Mouse (Mus musculus): ENCODE measurements around the gene Gng2. TPM values are rescaled to one million over a fixed set of nuclear protein-coding genes. Genes with fewer than 3 reads are reported as not detected.

Gene Gng2
- polyA plus RNA-seq, 1 experiment, result 0.48 TPM

- no peak for TF ChIP-seq CTCF (IDR thresholded peaks at IDR 0.05; ENCODE audit: control insufficient read depth, insufficient read depth, insufficient replicate concordance, low read depth, low read length)
- TF ChIP-seq POLR2A (IDR thresholded peaks at IDR 0.05; ENCODE audit: control insufficient read depth, low read depth, low read length), result no peak
- H3K4me3 ChIP-seq (ENCODE audit: control insufficient read depth, low read depth, low read length), result no peak overlapping the region
- no peak overlapping the region for H3K27ac ChIP-seq (ENCODE audit: control insufficient read depth, insufficient read depth, low read depth, low read length)
Measured at GRCm38 (mm10) chr14:19959860-19960259, 17.6 kb downstream of the Gng2 start.

GRCm38 (mm10) chr14:19955077-19955476 lies 22.4 kb downstream of the Gng2 start:
- TF ChIP-seq POLR2A (IDR thresholded peaks at IDR 0.05; ENCODE audit: control insufficient read depth, low read depth, low read length) (no peak), CTCF (IDR thresholded peaks at IDR 0.05; ENCODE audit: control insufficient read depth, insufficient read depth, insufficient replicate concordance, low read depth, low read length) (no peak)
- Histone ChIP-seq H3K4me1 (ENCODE audit: control insufficient read depth, insufficient read depth, low read length) (no peaks in the 10 kb centered on the region), H3K4me3 (ENCODE audit: control insufficient read depth, low read depth, low read length) (no peak overlapping the region), H3K27me3 (ENCODE audit: control insufficient read depth, insufficient read depth, low read length) (no peaks in the 10 kb centered on the region), H3K36me3 (ENCODE audit: control insufficient read depth, insufficient read depth, low read length) (no peaks in the 10 kb centered on the region), H3K27ac (ENCODE audit: control insufficient read depth, insufficient read depth, low read depth, low read length) (no peak overlapping the region)

More at GRCm38 (mm10) chr14:19959860-19960259, 17.6 kb downstream of the Gng2 start:
- no peaks in the 10 kb centered on the region for H3K4me1 ChIP-seq (ENCODE audit: control insufficient read depth, insufficient read depth, low read length)
- H3K36me3 ChIP-seq (ENCODE audit: control insufficient read depth, insufficient read depth, low read length), result no peaks in the 10 kb centered on the region
- no peaks in the 10 kb centered on the region for H3K27me3 ChIP-seq (ENCODE audit: control insufficient read depth, insufficient read depth, low read length)

GRCm38 (mm10) chr14:19950812-19951211 lies 26.6 kb downstream of the Gng2 start:
- H3K27ac ChIP-seq (ENCODE audit: control insufficient read depth, insufficient read depth, low read depth, low read length), result no peak overlapping the region
- no peaks in the 10 kb centered on the region for H3K36me3 ChIP-seq (ENCODE audit: control insufficient read depth, insufficient read depth, low read length)
- no peak overlapping the region for H3K4me3 ChIP-seq (ENCODE audit: control insufficient read depth, low read depth, low read length)
- H3K4me1 ChIP-seq (ENCODE audit: control insufficient read depth, insufficient read depth, low read length), result no peaks in the 10 kb centered on the region
- H3K27me3 ChIP-seq (ENCODE audit: control insufficient read depth, insufficient read depth, low read length), result no peaks in the 10 kb centered on the region
- TF ChIP-seq POLR2A (IDR thresholded peaks at IDR 0.05; ENCODE audit: control insufficient read depth, low read depth, low read length), result no peak
- TF ChIP-seq CTCF (IDR thresholded peaks at IDR 0.05; ENCODE audit: control insufficient read depth, insufficient read depth, insufficient replicate concordance, low read depth, low read length), result no peak

- H3K4me3 ChIP-seq (ENCODE audit: control insufficient read depth, low read depth, low read length), result no peak overlapping the region
- no peaks in the 10 kb centered on the region for H3K4me1 ChIP-seq (ENCODE audit: control insufficient read depth, insufficient read depth, low read length)
- H3K27ac ChIP-seq (ENCODE audit: control insufficient read depth, insufficient read depth, low read depth, low read length), result no peak overlapping the region
- no peaks in the 10 kb centered on the region for H3K36me3 ChIP-seq (ENCODE audit: control insufficient read depth, insufficient read depth, low read length)
- H3K27me3 ChIP-seq (ENCODE audit: control insufficient read depth, insufficient read depth, low read length), result no peaks in the 10 kb centered on the region
- TF ChIP-seq POLR2A (IDR thresholded peaks at IDR 0.05; ENCODE audit: control insufficient read depth, low read depth, low read length) (no peak), CTCF (IDR thresholded peaks at IDR 0.05; ENCODE audit: control insufficient read depth, insufficient read depth, insufficient replicate concordance, low read depth, low read length) (no peak)
Measured at GRCm38 (mm10) chr14:19949475-19949874, 28.0 kb downstream of the Gng2 start.

- Histone ChIP-seq H3K4me1 (ENCODE audit: control insufficient read depth, insufficient read depth, low read length) (no peaks in the 10 kb centered on the region), H3K27me3 (ENCODE audit: control insufficient read depth, insufficient read depth, low read length) (no peaks in the 10 kb centered on the region), H3K4me3 (ENCODE audit: control insufficient read depth, low read depth, low read length) (no peak overlapping the region), H3K27ac (ENCODE audit: control insufficient read depth, insufficient read depth, low read depth, low read length) (no peak overlapping the region), H3K36me3 (ENCODE audit: control insufficient read depth, insufficient read depth, low read length) (no peaks in the 10 kb centered on the region)
- TF ChIP-seq CTCF (IDR thresholded peaks at IDR 0.05; ENCODE audit: control insufficient read depth, insufficient read depth, insufficient replicate concordance, low read depth, low read length), result no peak
- TF ChIP-seq POLR2A (IDR thresholded peaks at IDR 0.05; ENCODE audit: control insufficient read depth, low read depth, low read length), result no peak
Measured at GRCm38 (mm10) chr14:19946221-19946620, 31.2 kb downstream of the Gng2 start.

- Histone ChIP-seq H3K4me1 (ENCODE audit: control insufficient read depth, insufficient read depth, low read length) (no peaks in the 10 kb centered on the region), H3K36me3 (ENCODE audit: control insufficient read depth, insufficient read depth, low read length) (no peaks in the 10 kb centered on the region), H3K27me3 (ENCODE audit: control insufficient read depth, insufficient read depth, low read length) (no peaks in the 10 kb centered on the region), H3K4me3 (ENCODE audit: control insufficient read depth, low read depth, low read length) (no peak overlapping the region), H3K27ac (ENCODE audit: control insufficient read depth, insufficient read depth, low read depth, low read length) (no peak overlapping the region)
- TF ChIP-seq POLR2A (IDR thresholded peaks at IDR 0.05; ENCODE audit: control insufficient read depth, low read depth, low read length), result no peak
- TF ChIP-seq CTCF (IDR thresholded peaks at IDR 0.05; ENCODE audit: control insufficient read depth, insufficient read depth, insufficient replicate concordance, low read depth, low read length), result no peak
Measured at GRCm38 (mm10) chr14:19942732-19943131, 34.7 kb downstream of the Gng2 start.

GRCm38 (mm10) chr14:19942329-19942728 lies 35.1 kb downstream of the Gng2 start:
- no peak overlapping the region for H3K4me3 ChIP-seq (ENCODE audit: control insufficient read depth, low read depth, low read length)
- no peaks in the 10 kb centered on the region for H3K4me1 ChIP-seq (ENCODE audit: control insufficient read depth, insufficient read depth, low read length)
- TF ChIP-seq POLR2A (IDR thresholded peaks at IDR 0.05; ENCODE audit: control insufficient read depth, low read depth, low read length) (no peak), CTCF (IDR thresholded peaks at IDR 0.05; ENCODE audit: control insufficient read depth, insufficient read depth, insufficient replicate concordance, low read depth, low read length) (no peak)
- H3K36me3 ChIP-seq (ENCODE audit: control insufficient read depth, insufficient read depth, low read length), result no peaks in the 10 kb centered on the region
- H3K27ac ChIP-seq (ENCODE audit: control insufficient read depth, insufficient read depth, low read depth, low read length), result no peak overlapping the region
- H3K27me3 ChIP-seq (ENCODE audit: control insufficient read depth, insufficient read depth, low read length), result no peaks in the 10 kb centered on the region

- Histone ChIP-seq H3K4me1 (ENCODE audit: control insufficient read depth, insufficient read depth, low read length) (no peaks in the 10 kb centered on the region), H3K27ac (ENCODE audit: control insufficient read depth, insufficient read depth, low read depth, low read length) (no peak overlapping the region), H3K36me3 (ENCODE audit: control insufficient read depth, insufficient read depth, low read length) (no peaks in the 10 kb centered on the region), H3K27me3 (ENCODE audit: control insufficient read depth, insufficient read depth, low read length) (no peaks in the 10 kb centered on the region), H3K4me3 (ENCODE audit: control insufficient read depth, low read depth, low read length) (no peak overlapping the region)
- TF ChIP-seq CTCF (IDR thresholded peaks at IDR 0.05; ENCODE audit: control insufficient read depth, insufficient read depth, insufficient replicate concordance, low read depth, low read length), result no peak
- no peak for TF ChIP-seq POLR2A (IDR thresholded peaks at IDR 0.05; ENCODE audit: control insufficient read depth, low read depth, low read length)
Measured at GRCm38 (mm10) chr14:19940066-19940465, 37.4 kb downstream of the Gng2 start.
